Mouse (Mus musculus): ENCODE results near the gene Ncbp3.

GRCm38 (mm10) chr11:73085391-73085790 is 37.8 kb downstream of the Ncbp3 start:
- TF ChIP-seq EP300 (IDR thresholded peaks at IDR 0.05; ENCODE audit: low read depth in 1 of 2, low read length in 2 of 2) (no peak), SMC3 (IDR thresholded peaks at IDR 0.05; ENCODE audit: low read depth, low read length) (no peak)

All from MEL (cell line).